Mouse (Mus musculus) gastrocnemius, postnatal 14 days (tissue): Measurements from ENCODE around the gene Gcnt2. TPM values are rescaled to one million over a fixed set of nuclear protein-coding genes. Genes with fewer than 3 reads are reported as not detected.

Experiments
- DNase-seq: peaks from one replicate; pipeline ENCODE4 v3.0.0; 2021; ENCODE audit warnings: mixed read lengths
- intact Hi-C: fragments of 180-260 bp; cut with DNase I; formaldehyde crosslinking; loops from one replicate; pipeline ENCODE4 v1.15.1; 2025; ENCODE audit warnings: low total_unique reads
- long read RNA-seq, 2 experiments: library from polyadenylated mRNA; stranded (forward); transcript quantifications; one replicate each; pipeline ENCODE4 v2.0.0; 2021
- total RNA-seq, 2 experiments: library from RNA; stranded (reverse); gene quantifications; 2 replicates each; pipeline ENCODE4 v1.2.3; 2021

The Gcnt2 gene
- 1 to 10 TPM; 3.9 to 5.8 TPM for total RNA-seq
- long read RNA-seq, experiment 1: 0 reads
- long read RNA-seq, experiment 2, full-length matches to known transcripts: 2 of 2 reads
- long read RNA-seq, experiment 2, partial matches to known transcripts: 0 of 2 reads
- long read RNA-seq, experiment 2, other reads (novel, unspliced or antisense): 0 of 2 reads

- intact Hi-C loops: no loop called here
- DNase-seq: no peak
Measured at GRCm38 (mm10) chr13:40859652-40860399, at the start of gene Gcnt2. Gcnt2 (plus strand) TSS chr13:40859754.

GRCm38 (mm10) chr13:40820617-40821016, 38.9 kb upstream of the Gcnt2 start:
- intact Hi-C loops: no loop called here
- DNase-seq: no peak

GRCm38 (mm10) chr13:40821911-40822310, 37.6 kb upstream of the Gcnt2 start:
- intact Hi-C loops: no loop called here
- no peak for DNase-seq

DNA sequence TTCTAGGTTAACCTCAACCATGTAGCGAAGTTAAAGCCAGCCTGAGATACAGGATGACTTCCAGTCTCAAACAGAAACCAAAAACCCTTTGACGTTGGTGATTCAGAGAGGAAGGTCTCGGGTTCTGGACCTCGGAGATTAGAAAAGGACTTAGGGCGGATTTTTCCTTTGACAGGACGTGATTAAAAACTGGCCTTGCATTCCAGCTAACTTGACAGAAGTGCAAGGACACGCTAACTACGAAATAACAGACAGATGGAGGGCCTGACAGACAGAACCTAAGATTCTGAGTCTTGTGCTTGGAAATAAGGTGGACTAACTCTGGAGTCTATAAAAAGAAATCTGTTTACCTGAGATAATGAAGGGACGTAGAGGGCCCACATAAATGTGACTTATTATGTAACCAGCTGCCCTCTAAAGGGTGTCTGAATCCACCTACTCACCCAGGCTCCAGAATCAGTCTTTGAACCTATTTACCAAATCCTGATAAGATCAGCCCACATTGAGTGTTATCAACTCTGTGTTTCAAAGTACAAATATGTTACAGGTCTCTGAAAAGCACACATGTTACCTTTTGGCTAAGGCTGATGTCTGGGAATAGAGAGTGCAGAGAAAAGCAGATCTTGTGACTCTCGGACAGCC, 18.3 kb upstream of the Gcnt2 start:
- no peak for DNase-seq
- intact Hi-C loops: no loop called here

DNA sequence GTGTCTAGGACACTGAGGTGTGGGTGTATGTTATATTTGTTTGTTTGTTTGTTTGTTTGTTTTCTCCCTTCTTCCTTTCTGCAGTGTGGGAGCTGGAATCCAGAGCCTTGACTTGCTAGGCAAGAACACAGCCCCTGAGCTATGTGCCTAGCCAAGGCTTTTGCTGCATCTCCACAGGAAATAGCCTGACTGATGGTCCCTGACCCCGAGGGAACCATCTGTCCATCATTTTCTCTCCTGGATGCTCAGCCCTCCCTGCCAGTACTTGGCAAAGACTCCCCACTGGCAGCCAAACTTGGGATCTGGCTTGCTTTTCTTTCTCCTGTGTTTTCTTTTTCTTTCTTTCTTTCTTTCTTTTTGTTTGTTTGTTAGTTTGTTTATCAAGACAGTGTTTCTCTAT, 17.4 kb upstream of the Gcnt2 start:
- no peak for DNase-seq
- intact Hi-C loops: loop anchor here (2.0 kb wide), 1 partner anchor 139 kb away; no protein-coding TSS in a partner anchor

GRCm38 (mm10) chr13:40843418-40844067, 16.0 kb upstream of the Gcnt2 start:
- intact Hi-C loops: loop anchor here (2.0 kb wide), 1 partner anchor 137 kb away; no protein-coding TSS in a partner anchor
- DNase-seq: peak; percentile 65

DNA sequence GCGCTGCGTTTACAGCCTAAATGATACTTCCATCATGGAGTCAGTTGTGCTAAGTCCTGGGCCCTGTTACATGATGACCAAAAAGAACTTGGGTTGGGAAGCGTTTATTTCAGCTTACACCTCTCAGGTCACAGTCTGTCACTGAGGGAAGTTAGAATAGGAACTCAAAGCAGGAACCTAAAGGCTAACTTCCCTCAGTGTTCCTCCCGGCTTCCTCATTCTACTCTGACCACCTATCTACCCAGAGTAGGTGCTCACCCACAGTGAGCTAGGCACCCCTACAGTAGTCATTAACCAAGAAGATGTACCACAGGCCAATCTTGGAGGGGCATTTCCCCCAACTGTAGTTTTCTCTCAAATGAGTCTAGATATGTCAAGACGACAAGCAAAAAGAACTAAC, 15.4 kb upstream of the Gcnt2 start:
- no peak for DNase-seq
- intact Hi-C loops: no loop called here

DNA sequence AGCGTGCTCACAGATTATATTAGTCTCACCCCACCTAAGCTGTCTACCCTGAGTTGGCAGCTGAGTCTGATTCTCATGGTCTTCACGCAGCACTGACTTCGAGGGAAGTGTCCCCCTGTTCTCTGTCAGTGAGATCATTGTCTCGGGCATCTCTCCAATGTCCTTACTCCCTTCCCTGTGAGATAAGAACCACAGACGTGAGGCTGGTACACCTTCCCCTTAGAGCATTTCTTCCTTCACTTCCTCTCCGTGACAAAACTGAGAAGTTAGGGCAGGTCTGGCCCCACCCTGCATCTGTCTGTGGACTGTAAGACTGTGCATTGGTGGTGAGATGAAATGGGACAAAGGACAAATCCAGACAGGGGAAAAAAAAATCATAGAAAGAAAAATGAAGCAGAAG, 13.6 kb upstream of the Gcnt2 start:
- no peak for DNase-seq
- intact Hi-C loops: no loop called here

DNA sequence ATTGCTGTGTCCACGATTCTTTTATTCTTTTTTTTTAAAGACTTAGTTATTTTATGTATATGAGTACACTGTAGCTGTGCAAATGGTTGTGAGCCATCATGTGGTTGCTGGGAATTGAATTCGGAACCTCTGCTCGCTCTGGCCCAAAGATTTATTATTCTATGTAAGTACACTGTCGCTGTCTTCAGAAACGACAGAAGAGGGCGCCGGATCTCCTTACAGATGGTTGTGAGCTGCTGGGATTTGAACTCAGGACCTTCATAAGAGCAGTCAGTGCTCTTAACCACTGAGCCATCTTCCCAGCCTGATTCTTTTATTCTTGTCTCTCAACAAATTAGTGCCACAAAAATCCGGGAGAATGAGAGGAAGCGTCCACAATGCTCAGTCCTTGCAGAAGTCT, 13.2 kb upstream of the Gcnt2 start:
- intact Hi-C loops: no loop called here
- DNase-seq: no peak

- intact Hi-C loops: no loop called here
- no peak for DNase-seq
Measured at GRCm38 (mm10) chr13:40847898-40848297, 11.7 kb upstream of the Gcnt2 start.

DNA sequence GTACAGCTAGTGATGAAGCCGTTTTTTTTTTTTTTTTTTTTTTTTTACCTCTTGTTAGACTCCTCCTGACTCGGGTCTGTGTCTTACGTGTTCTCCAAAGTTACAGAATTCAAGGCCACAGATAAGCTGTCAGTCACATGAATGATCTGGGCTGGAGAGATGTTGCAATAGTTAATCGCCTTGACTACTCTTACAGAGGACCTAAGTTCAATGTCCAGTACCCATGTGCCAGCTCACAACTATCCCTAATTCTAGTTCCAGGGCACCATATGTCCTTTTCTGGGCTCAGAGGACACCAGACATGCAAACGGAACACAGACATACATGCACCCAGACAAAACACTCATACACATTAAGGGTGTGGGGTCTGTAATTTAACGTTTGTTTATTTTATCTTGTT, 8.9 kb upstream of the Gcnt2 start:
- intact Hi-C loops: no loop called here
- DNase-seq: no peak

DNA sequence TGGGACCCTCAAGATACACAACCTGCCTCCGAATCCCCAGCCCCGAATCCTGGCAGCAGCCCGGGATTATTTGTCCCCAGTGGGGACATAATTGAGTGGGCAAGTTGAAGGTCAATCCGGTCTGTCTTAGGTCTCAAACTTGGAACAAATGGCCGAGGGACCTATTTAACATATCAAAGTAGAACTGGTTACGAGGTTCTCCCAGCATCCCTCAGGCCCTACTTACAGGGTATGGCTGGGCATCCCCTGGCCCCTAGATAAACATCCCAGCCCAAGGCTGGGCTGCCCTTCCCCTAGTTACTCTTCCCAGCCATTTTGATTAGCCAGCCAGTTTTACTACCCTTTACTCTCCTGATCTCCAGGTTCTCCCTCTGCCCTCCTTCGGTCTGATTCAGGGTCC, 8.3 kb upstream of the Gcnt2 start:
- intact Hi-C loops: no loop called here
- no peak for DNase-seq

- intact Hi-C loops: no loop called here
Measured at GRCm38 (mm10) chr13:40851961-40852360, 7.6 kb upstream of the Gcnt2 start.

DNA sequence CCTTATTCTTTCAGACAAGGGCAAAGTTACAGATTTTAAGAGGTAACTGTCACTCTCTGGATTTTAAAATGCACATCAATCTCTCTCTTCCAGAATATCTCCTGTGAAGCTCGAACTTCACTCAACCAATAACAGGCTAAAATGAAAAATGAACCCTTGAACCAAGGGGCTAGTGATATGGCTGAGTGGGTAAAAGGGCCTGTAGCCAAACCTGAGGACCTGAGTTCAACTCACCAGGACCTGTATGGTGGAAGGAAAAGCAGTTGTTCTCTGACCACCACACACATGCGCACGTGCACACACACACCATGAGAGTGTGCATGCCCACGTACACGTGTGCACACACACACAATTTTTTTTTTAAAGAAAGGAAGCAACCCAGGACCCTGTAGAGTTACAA, 6.8 kb upstream of the Gcnt2 start:
- intact Hi-C loops: no loop called here
- DNase-seq: no peak

More at GRCm38 (mm10) chr13:40851961-40852360, 7.6 kb upstream of the Gcnt2 start:
- DNase-seq: no peak

DNA sequence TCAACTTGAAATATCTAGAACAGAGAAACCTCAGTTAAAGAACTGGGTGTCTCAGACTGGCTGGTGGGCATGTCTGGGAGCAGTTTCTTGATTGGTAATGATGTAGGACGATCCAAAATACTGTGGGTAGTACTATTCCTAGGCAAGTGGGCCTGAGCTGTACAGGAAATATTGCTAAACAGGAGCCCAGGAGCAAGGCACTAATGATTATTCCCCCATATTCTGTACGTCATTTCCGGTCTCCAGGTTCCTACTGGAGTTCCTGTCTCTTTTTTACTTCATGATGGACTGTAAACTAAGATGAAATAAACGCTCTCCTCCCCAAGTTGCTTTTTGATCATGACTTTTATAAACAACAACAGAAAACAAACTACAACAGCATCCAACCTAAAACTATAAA, 5.7 kb upstream of the Gcnt2 start:
- intact Hi-C loops: no loop called here
- DNase-seq: no peak

DNA sequence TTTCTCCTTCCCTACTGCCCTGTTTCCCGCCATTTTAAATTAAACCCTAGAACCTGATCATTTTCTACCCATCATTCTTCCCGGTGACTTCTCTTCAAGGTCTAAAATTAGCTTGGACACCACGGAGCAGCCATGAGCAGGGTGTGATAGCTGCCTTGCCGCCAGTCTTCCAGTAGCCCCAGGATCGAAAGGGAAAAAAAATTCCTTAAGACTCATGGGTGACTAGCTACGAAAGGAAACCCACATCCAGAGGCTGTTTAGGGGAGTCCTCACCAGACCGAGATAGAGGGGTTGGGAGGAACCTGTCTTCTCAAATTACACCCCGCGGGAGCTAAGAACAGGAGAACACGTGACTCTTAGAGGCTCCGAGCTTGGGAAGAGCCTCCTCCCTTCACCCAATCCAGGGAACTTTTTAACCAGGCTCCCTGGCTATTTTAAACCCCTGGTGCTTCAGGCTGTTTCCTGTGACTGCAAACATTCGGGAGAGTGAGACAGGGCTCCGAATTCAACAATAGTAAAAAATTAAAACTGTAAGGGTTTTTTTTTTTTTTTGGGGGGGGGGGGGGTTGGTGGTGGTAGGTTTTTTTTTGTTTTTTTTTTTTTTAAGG, 5.0 kb upstream of the Gcnt2 start:
- intact Hi-C loops: no loop called here
- peak; percentile 22 for DNase-seq

- DNase-seq: no peak
- intact Hi-C loops: no loop called here
Measured at GRCm38 (mm10) chr13:40855266-40855665, 4.3 kb upstream of the Gcnt2 start.

GRCm38 (mm10) chr13:40856786-40857185, 2.8 kb upstream of the Gcnt2 start:
- intact Hi-C loops: no loop called here
- no peak for DNase-seq

DNA sequence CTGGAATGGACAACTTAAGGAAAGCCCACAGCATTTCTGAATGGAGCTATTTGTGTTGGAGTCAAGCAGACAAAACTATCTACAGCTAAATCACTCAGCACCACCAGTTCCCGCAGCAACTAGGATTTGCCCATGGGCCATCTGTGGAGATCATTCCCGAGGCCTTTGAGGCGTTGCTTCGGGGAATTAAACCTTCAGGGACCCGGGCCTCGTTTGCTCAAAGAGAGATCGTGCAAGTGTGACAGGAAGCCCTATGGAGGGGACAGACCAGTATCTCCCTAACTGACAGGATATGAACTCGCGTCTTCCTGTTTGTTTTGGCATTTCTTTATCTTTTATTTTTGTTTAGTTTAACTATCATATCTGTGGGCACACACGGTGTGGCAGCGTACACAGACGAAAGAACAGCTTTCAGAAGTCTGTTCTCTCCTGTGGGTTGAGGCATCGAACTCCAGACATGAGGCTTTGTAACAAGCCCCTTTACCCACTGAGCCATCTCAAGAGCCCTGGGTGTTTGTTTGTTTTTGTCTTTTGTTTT, 2.2 kb upstream of the Gcnt2 start:
- intact Hi-C loops: no loop called here

DNA sequence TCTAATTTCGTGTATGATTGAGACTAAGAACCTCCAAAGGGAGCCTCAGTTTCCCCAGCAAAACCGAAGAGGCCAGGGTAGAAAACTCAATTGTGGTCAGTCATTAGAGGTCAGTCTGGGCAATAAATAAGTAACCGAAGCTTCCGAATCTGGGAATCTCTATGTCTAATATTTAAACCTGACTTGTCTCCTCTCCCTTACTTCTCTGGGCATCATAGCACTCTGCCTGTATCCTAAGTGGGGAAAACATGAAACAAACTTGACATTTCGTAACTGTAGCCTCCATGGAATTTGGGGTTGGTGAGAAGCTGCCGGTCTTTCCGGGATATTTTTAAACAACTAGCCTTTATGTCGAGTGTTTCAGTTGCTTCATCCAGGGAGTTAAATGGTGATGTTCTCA, 329 bp upstream of the Gcnt2 start:
- DNase-seq: no peak
- intact Hi-C loops: no loop called here

More for the DNA sequence above, 2.2 kb upstream of the Gcnt2 start:
- no peak for DNase-seq
